Mouse (Mus musculus) heart, adult 11 months (tissue): ENCODE measurements at regions not wholly inside any gene's neighbourhood (a gene's known extent, or its start where the extent isn't known, plus 50 kb on each side); places are given as distances from the start of the nearest gene placed in this dataset.

Experiments
- DNase-seq: peaks from one replicate; pipeline ENCODE4 v3.0.0; 2022

- DNase-seq, result peak; percentile 43
Observed at GRCm38 (mm10) chr1:184669173-184669572, 63.2 kb downstream of the Hlx start.

GRCm38 (mm10) chr1:184668428-184668827 lies 64.0 kb downstream of the Hlx start:
- DNase-seq, result peak; percentile 84

GRCm38 (mm10) chr1:184668022-184668421 lies 64.4 kb downstream of the Hlx start:
- peak; percentile 73 for DNase-seq

GRCm38 (mm10) chr1:184665243-184665642 lies 67.2 kb downstream of the Hlx start:
- peak; percentile 79 for DNase-seq

- DNase-seq, result peak; percentile 80
Observed at GRCm38 (mm10) chr1:184664098-184664375, 68.4 kb downstream of the Hlx start.

- peak; percentile 80 for DNase-seq
Observed at GRCm38 (mm10) chr1:184663300-184664097, 68.9 kb downstream of the Hlx start.

- DNase-seq, result peak; percentile 55
Observed at GRCm38 (mm10) chr1:184650541-184651105, 81.8 kb downstream of the Hlx start.

- peak; percentile 49 for DNase-seq
Observed at GRCm38 (mm10) chr1:184647920-184648540, 84.4 kb downstream of the Hlx start.

- peak; percentile 61 for DNase-seq
Observed at GRCm38 (mm10) chr1:184644767-184645598, 87.4 kb downstream of the Hlx start.

- peak; percentile 43 for DNase-seq
Observed at GRCm38 (mm10) chr1:184630695-184631475, 101.5 kb downstream of the Hlx start.

- peak; percentile 80 for DNase-seq
Observed at GRCm38 (mm10) chr1:184629194-184629593, 103.2 kb downstream of the Hlx start.

GRCm38 (mm10) chr1:184628566-184629168 lies 103.8 kb downstream of the Hlx start:
- DNase-seq, result peak; percentile 51

- peak; percentile 91 for DNase-seq
Observed at GRCm38 (mm10) chr1:184622462-184622861, 110.0 kb downstream of the Hlx start.

- DNase-seq, result peak; percentile 94
Observed at GRCm38 (mm10) chr1:184621950-184622349, 110.5 kb downstream of the Hlx start.

- DNase-seq, result peak; percentile 94
Observed at GRCm38 (mm10) chr1:184617853-184618454, 114.5 kb downstream of the Hlx start.

GRCm38 (mm10) chr1:184615991-184616390 lies 116.4 kb downstream of the Hlx start:
- DNase-seq, result no peak

GRCm38 (mm10) chr1:184614699-184615415 lies 117.6 kb downstream of the Hlx start:
- DNase-seq, result peak; percentile 94

- no peak for DNase-seq
Observed at GRCm38 (mm10) chr1:184612880-184613279, 119.5 kb downstream of the Hlx start.

- peak; percentile 54 for DNase-seq
Observed at GRCm38 (mm10) chr1:184608938-184609337, 123.5 kb downstream of the Hlx start.

GRCm38 (mm10) chr1:184608338-184608737 lies 124.1 kb downstream of the Hlx start:
- no peak for DNase-seq

GRCm38 (mm10) chr1:184606541-184606940 lies 125.9 kb downstream of the Hlx start:
- DNase-seq, result peak; percentile 92
